Mouse (Mus musculus): ENCODE data around the gene Gm3164.
"Not testable (repeated sequence)": the region's sequence is repeated elsewhere in the genome, so short reads cannot be mapped to it uniquely, and the experiment has no call there.

The Gm3164 gene

GRCm38 (mm10) chr14:4414965-4415835 is at the start of gene Gm3164:
Gene Gm3164, plus strand, starts transcription at chr14:4415448.
- DNase-seq (ENCODE audit: low read depth), result not testable (repeated sequence)

DNA sequence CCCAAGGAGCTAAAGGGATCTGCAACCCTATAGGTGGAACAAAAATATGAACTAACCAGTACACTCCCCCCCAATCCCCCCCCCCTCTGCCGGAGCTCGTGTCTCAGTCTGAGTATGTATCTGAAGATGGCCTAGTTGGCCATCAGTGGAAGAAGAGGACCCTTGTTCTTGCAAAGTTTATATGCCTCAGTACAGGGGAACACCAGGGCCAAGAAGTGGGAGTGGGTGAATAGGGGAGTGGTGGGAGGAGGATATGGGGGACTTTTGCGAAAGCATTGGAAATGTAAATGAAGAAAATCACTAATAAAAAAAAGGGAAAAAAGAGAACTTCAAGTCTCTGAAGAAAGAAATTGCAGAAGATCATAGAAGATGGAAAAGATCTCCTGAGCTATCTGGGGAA is 46.3 kb upstream of the Gm3164 start:
- not testable (repeated sequence) for DNase-seq (ENCODE audit: low read depth)

DNA sequence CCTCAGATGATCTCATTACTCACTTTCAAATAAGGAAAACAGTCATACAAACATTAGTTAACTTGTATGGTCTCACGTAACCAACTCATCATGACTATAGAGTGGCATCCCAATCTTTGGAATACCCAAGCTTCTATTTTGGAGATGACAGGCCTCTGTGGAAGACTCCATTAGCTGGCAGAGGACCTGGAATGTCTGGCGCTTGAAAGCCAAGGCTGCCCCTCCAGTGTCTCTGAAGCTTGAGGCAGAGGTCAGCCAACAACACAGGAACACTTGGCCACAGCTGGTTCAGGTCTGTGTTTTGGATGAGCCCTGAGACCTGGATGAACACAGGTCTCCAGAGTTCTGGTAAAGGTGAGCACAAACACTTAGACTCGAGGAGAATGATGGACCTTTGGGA is 45.6 kb upstream of the Gm3164 start:
- DNase-seq (ENCODE audit: low read depth), result not testable (repeated sequence)

GRCm38 (mm10) chr14:4377871-4378270 is 37.4 kb upstream of the Gm3164 start:
- not testable (repeated sequence) for DNase-seq (ENCODE audit: low read depth)

DNA sequence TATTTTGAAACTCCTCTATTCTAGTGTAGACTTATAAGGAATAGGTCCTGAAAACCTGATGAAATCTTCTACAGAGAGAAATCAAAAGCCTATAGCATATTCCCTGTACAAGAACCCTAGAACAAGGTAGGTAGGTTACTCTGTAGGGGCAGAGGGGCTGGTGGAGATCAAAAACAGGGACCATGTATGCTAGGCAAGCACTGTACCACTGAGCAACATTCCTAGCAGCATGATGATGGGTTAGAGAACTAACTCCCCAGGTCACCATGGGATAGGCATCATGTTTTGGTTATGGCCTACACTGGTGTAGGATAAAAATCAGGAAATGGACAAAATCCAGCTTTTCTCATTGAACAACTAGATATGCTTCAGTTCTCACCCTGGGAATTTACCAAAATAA is 29.6 kb upstream of the Gm3164 start:
- not testable (repeated sequence) for DNase-seq (ENCODE audit: low read depth)

DNA sequence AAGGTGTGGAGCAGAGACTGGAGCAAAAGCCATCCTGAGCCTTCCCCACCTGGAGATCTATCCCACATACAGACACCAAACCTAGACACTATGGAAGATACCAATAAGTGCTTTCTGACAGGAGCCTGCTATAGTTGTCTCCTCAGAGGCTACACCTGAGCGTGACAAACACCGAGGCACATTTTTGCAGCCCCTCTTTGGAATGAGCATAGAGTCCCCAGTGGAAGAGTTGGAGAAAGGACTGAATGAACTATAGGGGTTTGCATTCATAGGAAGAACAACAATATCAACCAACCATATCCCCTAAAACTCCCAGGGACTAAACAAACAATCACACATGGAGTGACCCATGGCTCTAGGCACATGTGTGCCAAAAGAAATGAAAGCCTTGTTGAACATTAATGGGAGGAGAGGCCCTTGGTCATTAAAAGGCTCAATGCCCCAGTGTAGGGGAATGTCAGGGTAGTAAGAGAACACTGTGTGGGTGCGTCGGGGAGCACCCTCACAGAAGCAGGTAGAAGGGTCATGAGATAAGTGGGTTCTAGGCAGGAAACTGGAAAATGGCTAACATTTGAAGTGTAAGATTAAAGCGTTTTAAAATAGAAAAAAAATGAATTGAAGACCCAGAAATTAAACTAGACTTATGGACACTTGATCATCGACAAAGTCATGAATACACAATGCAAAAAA is 22.3 kb upstream of the Gm3164 start:
- not testable (repeated sequence) for DNase-seq (ENCODE audit: low read depth)

- not testable (repeated sequence) for DNase-seq (ENCODE audit: low read depth)
Measured at GRCm38 (mm10) chr14:4397226-4397625, 18.0 kb upstream of the Gm3164 start, which contains the start of gene Gm3159. Gene Gm3159, plus strand, starts transcription at chr14:4397526.

DNA sequence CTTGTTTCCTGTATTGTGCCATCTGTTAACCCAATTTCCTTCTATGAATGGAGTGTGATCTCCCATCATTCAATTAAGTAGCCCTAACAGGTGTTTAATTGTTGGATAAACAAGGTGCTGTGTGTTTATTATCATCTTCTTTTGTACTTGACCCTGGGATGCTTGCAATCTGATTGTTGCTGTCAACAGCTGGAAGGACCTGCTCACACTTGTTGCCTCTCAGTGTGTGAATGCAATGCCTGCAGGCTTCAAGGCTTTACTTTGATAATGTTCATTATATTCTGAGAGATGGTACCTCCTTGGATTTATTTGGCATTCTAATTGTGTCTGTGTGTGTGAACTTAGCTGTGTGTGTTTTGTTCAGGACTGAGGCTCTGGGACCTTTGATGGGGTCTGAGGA is 16.6 kb upstream of the Gm3164 start:
- DNase-seq (ENCODE audit: low read depth), result not testable (repeated sequence)

DNA sequence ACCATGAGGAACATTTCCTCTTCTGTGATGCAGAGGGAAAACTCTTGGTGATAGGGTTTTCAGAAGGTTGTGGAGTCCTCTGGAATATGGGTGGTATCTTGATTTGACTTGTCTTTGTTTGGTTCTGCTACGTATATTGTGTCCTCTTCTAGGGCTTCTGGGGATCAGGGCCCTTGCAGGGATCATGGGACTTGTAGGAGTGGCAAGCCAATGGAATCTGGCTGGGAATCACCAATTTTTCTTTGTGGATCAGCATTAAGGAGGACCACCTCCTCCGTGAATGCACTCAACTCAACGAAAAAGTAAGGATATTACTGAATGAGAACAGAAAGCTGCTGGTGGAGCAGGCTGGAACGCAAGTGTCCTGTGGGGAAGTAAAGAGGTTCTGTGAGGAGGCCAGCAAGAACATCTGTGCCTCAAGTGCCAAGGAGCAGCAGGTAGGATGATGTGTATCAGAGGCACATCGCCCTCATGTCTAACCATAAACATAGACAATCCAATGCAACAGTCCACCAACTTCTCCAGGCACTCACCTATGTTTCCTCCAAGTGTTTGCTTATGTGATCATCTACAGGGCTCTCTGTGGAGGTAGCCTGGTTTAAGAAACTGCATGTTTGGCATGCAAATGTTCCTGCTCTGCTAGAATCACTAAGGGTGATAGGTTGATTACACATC is 15.0 kb upstream of the Gm3164 start:
- DNase-seq (ENCODE audit: low read depth), result not testable (repeated sequence)

DNA sequence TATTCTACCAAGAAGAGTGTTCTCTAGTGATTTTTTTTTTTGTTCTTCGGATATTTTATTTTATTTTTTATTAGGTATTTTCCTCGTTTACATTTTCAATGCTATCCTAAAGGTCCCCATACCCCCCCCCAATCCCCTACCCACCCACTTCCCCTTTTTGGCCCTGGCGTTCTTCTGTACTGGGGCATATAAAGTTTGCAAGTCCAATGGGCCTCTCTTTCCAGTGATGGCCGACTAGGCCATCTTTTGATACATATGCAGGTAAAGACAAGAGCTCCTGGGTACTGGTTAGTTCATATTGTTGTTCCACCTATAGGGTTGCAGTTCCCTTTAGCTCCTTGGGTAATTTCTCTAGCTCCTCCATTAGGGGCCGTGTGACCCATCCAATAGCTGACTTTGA is 14.0 kb upstream of the Gm3164 start:
- not testable (repeated sequence) for DNase-seq (ENCODE audit: low read depth)

DNA sequence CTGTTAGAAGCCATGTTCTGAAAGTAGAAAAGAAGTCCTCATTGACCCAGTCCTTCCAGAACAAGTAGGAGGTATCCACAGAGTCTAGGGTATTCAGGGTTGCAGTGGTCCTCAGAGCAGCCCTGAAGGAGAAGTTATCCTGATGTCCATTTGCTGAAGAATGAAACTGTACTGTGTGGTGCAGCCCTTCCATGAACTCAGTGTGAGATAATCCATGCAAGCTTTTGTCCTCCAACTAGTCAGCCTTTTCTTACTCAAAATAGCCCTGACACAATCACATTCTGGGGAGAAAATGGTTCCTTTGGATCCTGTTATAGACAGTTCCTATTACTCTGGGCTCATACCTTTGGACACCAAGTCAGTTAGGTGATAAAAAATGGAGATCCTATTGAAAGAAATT is 11.4 kb upstream of the Gm3164 start:
- DNase-seq (ENCODE audit: low read depth), result not testable (repeated sequence)

GRCm38 (mm10) chr14:4409939-4410338 is 5.3 kb upstream of the Gm3164 start:
- DNase-seq (ENCODE audit: low read depth), result not testable (repeated sequence)

- not testable (repeated sequence) for DNase-seq (ENCODE audit: low read depth)
Measured at GRCm38 (mm10) chr14:4430692-4431091, 15.4 kb downstream of the Gm3164 start, which contains the start of gene Gm3173. Gene Gm3173, plus strand, starts transcription at chr14:4430992.

DNA sequence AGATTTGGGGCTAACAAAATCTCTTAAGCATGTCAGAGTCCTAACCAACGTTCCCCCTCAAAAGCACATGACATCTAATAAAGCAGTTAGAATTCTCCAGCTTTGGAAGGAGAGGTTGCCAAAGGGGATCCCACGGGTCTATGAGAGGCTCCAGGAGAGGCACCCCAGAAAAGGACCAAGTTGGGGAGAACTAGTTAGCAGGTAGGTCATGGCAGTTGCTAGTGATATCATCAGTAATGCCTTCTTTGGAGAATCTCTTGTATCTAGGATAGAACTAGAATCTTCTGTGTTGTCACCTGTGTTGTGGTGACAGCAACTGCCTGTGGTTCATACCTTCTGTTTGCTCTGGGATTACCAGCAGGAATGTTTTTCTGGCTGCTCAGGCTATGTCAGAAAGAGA is 66.2 kb downstream of the Gm3164 start, which contains the start of gene Gm3182:
Gene Gm3182, plus strand, starts transcription at position 301 of the 400 bp plus-strand sequence.
- not testable (repeated sequence) for DNase-seq (ENCODE audit: low read depth)

Measured in induced T-regulatory cell, adult 2 months (primary cell).